Mouse (Mus musculus): ENCODE data around the gene Taf5l. TPM values are rescaled to one million over a fixed set of nuclear protein-coding genes. Genes with fewer than 3 reads are reported as not detected.
A peak's percentile ranks its signal among the peaks of the same experiment; 100 is the strongest.
"Not testable (repeated sequence)": the region's sequence is repeated elsewhere in the genome, so short reads cannot be mapped to it uniquely, and the experiment has no call there.

Taf5l gene
- polyA plus RNA-seq, 1 experiment from 2014 or later, result 62.5 TPM

GRCm38 (mm10) chr8:123961371-123961770, 59.8 kb downstream of the Taf5l start:
- Histone ChIP-seq H3K4me3 (ENCODE audit: low read depth, low read length) (no peak overlapping the region), H3K36me3 (ENCODE audit: control insufficient read depth, insufficient read depth, low read length) (peaks cover 46% of the 10 kb centered on the region), H3K4me1 (replicated peaks; ENCODE audit: control insufficient read depth, insufficient read depth, low read length) (no peaks in the 10 kb centered on the region; the same call in 1 of the 2 replicates), H3K9me3 (ENCODE audit: control insufficient read depth, low read length) (no peaks in the 10 kb centered on the region), H3K27ac (ENCODE audit: low read depth, low read length) (no peak overlapping the region), H3K9ac (ENCODE audit: low read depth, low read length) (no peak overlapping the region), H3K4me2 (no peak overlapping the region), H3K27me3 (replicated peaks; ENCODE audit: control insufficient read depth, insufficient read depth, low read length) (no peaks in the 10 kb centered on the region)
- ATAC-seq (replicated peaks; ENCODE audit: low FRiP score), result no peak
- no peak for DNase-seq (ENCODE audit: low spot score)
- 69% methylated on average over 1 of the region's 1 CpGs for WGBS

- not testable (repeated sequence) for H3K9me3 ChIP-seq (ENCODE audit: control insufficient read depth, low read length); H3K9ac ChIP-seq (ENCODE audit: low read depth, low read length); ATAC-seq (replicated peaks; ENCODE audit: low FRiP score); H3K27ac ChIP-seq (ENCODE audit: low read depth, low read length); H3K4me1 ChIP-seq (replicated peaks; ENCODE audit: control insufficient read depth, insufficient read depth, low read length); H3K4me3 ChIP-seq (ENCODE audit: low read depth, low read length); H3K4me2 ChIP-seq; DNase-seq (ENCODE audit: low spot score); H3K27me3 ChIP-seq (replicated peaks; ENCODE audit: control insufficient read depth, insufficient read depth, low read length)
- WGBS, result 92% methylated on average over 5 of the region's 5 CpGs
- H3K36me3 ChIP-seq (ENCODE audit: control insufficient read depth, insufficient read depth, low read length), result peaks cover 49% of the 10 kb centered on the region
These were observed 60.6 kb downstream of the Taf5l start for GRCm38 (mm10) chr8:123960556-123960955.

- WGBS, result 93% methylated on average over 9 of the region's 9 CpGs
- H3K27ac ChIP-seq (ENCODE audit: low read depth, low read length), result no peak overlapping the region
These were observed 61.1 kb downstream of the Taf5l start for GRCm38 (mm10) chr8:123960056-123960455.

GRCm38 (mm10) chr8:123959473-123959872, 61.7 kb downstream of the Taf5l start:
- Histone ChIP-seq H3K9ac (ENCODE audit: low read depth, low read length) (no peak overlapping the region), H3K27me3 (replicated peaks; ENCODE audit: control insufficient read depth, insufficient read depth, low read length) (no peaks in the 10 kb centered on the region), H3K4me1 (replicated peaks; ENCODE audit: control insufficient read depth, insufficient read depth, low read length) (no peaks in the 10 kb centered on the region; the same call in 1 of the 2 replicates)

More at GRCm38 (mm10) chr8:123960056-123960455, 61.1 kb downstream of the Taf5l start:
- Histone ChIP-seq H3K9ac (ENCODE audit: low read depth, low read length) (no peak overlapping the region), H3K4me3 (ENCODE audit: low read depth, low read length) (no peak overlapping the region), H3K9me3 (ENCODE audit: control insufficient read depth, low read length) (no peaks in the 10 kb centered on the region), H3K4me1 (replicated peaks; ENCODE audit: control insufficient read depth, insufficient read depth, low read length) (no peaks in the 10 kb centered on the region; the same call in 1 of the 2 replicates), H3K36me3 (ENCODE audit: control insufficient read depth, insufficient read depth, low read length) (peaks cover 51% of the 10 kb centered on the region), H3K27me3 (replicated peaks; ENCODE audit: control insufficient read depth, insufficient read depth, low read length) (no peaks in the 10 kb centered on the region), H3K4me2 (no peak overlapping the region)
- no peak for ATAC-seq (replicated peaks; ENCODE audit: low FRiP score)
- no peak for DNase-seq (ENCODE audit: low spot score)

GRCm38 (mm10) chr8:123958130-123958529, 63.1 kb downstream of the Taf5l start:
- no peak overlapping the region for H3K9ac ChIP-seq (ENCODE audit: low read depth, low read length)
- no peaks in the 10 kb centered on the region for H3K9me3 ChIP-seq (ENCODE audit: control insufficient read depth, low read length)
- H3K36me3 ChIP-seq (ENCODE audit: control insufficient read depth, insufficient read depth, low read length), result peaks cover 57% of the 10 kb centered on the region
- WGBS, result 85% methylated on average over 17 of the region's 17 CpGs
- no peaks in the 10 kb centered on the region for H3K27me3 ChIP-seq (replicated peaks; ENCODE audit: control insufficient read depth, insufficient read depth, low read length)
- H3K4me2 ChIP-seq, result no peak overlapping the region
- DNase-seq (ENCODE audit: low spot score) (no peak), ATAC-seq (replicated peaks; ENCODE audit: low FRiP score) (no peak)
- H3K4me3 ChIP-seq (ENCODE audit: low read depth, low read length), result no peak overlapping the region
- H3K4me1 ChIP-seq (replicated peaks; ENCODE audit: control insufficient read depth, insufficient read depth, low read length), result no peaks in the 10 kb centered on the region; the same call in 1 of the 2 replicates
- H3K27ac ChIP-seq (ENCODE audit: low read depth, low read length), result no peak overlapping the region

More at GRCm38 (mm10) chr8:123959473-123959872, 61.7 kb downstream of the Taf5l start:
- no peak for ATAC-seq (replicated peaks; ENCODE audit: low FRiP score)
- Histone ChIP-seq H3K4me3 (ENCODE audit: low read depth, low read length) (no peak overlapping the region), H3K4me2 (no peak overlapping the region), H3K9me3 (ENCODE audit: control insufficient read depth, low read length) (no peaks in the 10 kb centered on the region), H3K27ac (ENCODE audit: low read depth, low read length) (no peak overlapping the region), H3K36me3 (ENCODE audit: control insufficient read depth, insufficient read depth, low read length) (peaks cover 51% of the 10 kb centered on the region)
- no peak for DNase-seq (ENCODE audit: low spot score)
- WGBS, result 89% methylated on average over 6 of the region's 6 CpGs

- H3K9me3 ChIP-seq (ENCODE audit: control insufficient read depth, low read length), result no peaks in the 10 kb centered on the region
- no peak overlapping the region for H3K4me2 ChIP-seq
- WGBS, result 93% methylated on average over 8 of the region's 8 CpGs
- peaks cover 3% of the 10 kb centered on the region; the same call in 1 of the 2 replicates for H3K4me1 ChIP-seq (replicated peaks; ENCODE audit: control insufficient read depth, insufficient read depth, low read length)
- DNase-seq (ENCODE audit: low spot score) (no peak), ATAC-seq (replicated peaks; ENCODE audit: low FRiP score) (no peak)
- no peaks in the 10 kb centered on the region for H3K27me3 ChIP-seq (replicated peaks; ENCODE audit: control insufficient read depth, insufficient read depth, low read length)
- peaks cover 37% of the 10 kb centered on the region for H3K36me3 ChIP-seq (ENCODE audit: control insufficient read depth, insufficient read depth, low read length)
- H3K27ac ChIP-seq (ENCODE audit: low read depth, low read length), result no peak overlapping the region
- no peak overlapping the region for H3K4me3 ChIP-seq (ENCODE audit: low read depth, low read length)
- no peak overlapping the region for H3K9ac ChIP-seq (ENCODE audit: low read depth, low read length)
These were observed 67.0 kb downstream of the Taf5l start for GRCm38 (mm10) chr8:123954246-123954645.

GRCm38 (mm10) chr8:123953686-123954085, 67.5 kb downstream of the Taf5l start:
- H3K9ac ChIP-seq (ENCODE audit: low read depth, low read length), result no peak overlapping the region
- H3K27me3 ChIP-seq (replicated peaks; ENCODE audit: control insufficient read depth, insufficient read depth, low read length), result no peaks in the 10 kb centered on the region
- H3K4me1 ChIP-seq (replicated peaks; ENCODE audit: control insufficient read depth, insufficient read depth, low read length), result peaks cover 3% of the 10 kb centered on the region; the same call in 1 of the 2 replicates
- no peak overlapping the region for H3K4me3 ChIP-seq (ENCODE audit: low read depth, low read length)
- WGBS, result 87% methylated on average over 8 of the region's 8 CpGs
- no peak for DNase-seq (ENCODE audit: low spot score)
- no peak overlapping the region for H3K4me2 ChIP-seq
- no peak for ATAC-seq (replicated peaks; ENCODE audit: low FRiP score)
- peaks cover 37% of the 10 kb centered on the region for H3K36me3 ChIP-seq (ENCODE audit: control insufficient read depth, insufficient read depth, low read length)
- H3K9me3 ChIP-seq (ENCODE audit: control insufficient read depth, low read length), result no peaks in the 10 kb centered on the region
- H3K27ac ChIP-seq (ENCODE audit: low read depth, low read length), result no peak overlapping the region

GRCm38 (mm10) chr8:123950077-123950802, 71.0 kb downstream of the Taf5l start:
- H3K36me3 ChIP-seq (ENCODE audit: control insufficient read depth, insufficient read depth, low read length), result peaks cover 28% of the 10 kb centered on the region
- WGBS, result 34% methylated on average over 10 of the region's 10 CpGs
- ATAC-seq (replicated peaks; ENCODE audit: low FRiP score), result peak; percentile 38

GRCm38 (mm10) chr8:123949686-123949986, 71.6 kb downstream of the Taf5l start:
- peaks cover 29% of the 10 kb centered on the region for H3K36me3 ChIP-seq (ENCODE audit: control insufficient read depth, insufficient read depth, low read length)

More at GRCm38 (mm10) chr8:123950077-123950802, 71.0 kb downstream of the Taf5l start:
- Histone ChIP-seq H3K9me3 (ENCODE audit: control insufficient read depth, low read length) (no peaks in the 10 kb centered on the region), H3K4me2 (peak overlapping the region; percentile 74), H3K27me3 (replicated peaks; ENCODE audit: control insufficient read depth, insufficient read depth, low read length) (no peaks in the 10 kb centered on the region), H3K9ac (ENCODE audit: low read depth, low read length) (peak overlapping the region; percentile 75), H3K27ac (ENCODE audit: low read depth, low read length) (peak overlapping the region; percentile 78), H3K4me3 (ENCODE audit: low read depth, low read length) (peak overlapping the region; percentile 83), H3K4me1 (replicated peaks; ENCODE audit: control insufficient read depth, insufficient read depth, low read length) (peaks cover 8% of the 10 kb centered on the region)
- DNase-seq (ENCODE audit: low spot score), result peak; percentile 53

More at GRCm38 (mm10) chr8:123949686-123949986, 71.6 kb downstream of the Taf5l start:
- Histone ChIP-seq H3K4me3 (ENCODE audit: low read depth, low read length) (peak overlapping the region; percentile 83), H3K27ac (ENCODE audit: low read depth, low read length) (peak overlapping the region; percentile 78), H3K9me3 (ENCODE audit: control insufficient read depth, low read length) (no peaks in the 10 kb centered on the region), H3K27me3 (replicated peaks; ENCODE audit: control insufficient read depth, insufficient read depth, low read length) (no peaks in the 10 kb centered on the region), H3K9ac (ENCODE audit: low read depth, low read length) (peak overlapping the region; percentile 75), H3K4me1 (replicated peaks; ENCODE audit: control insufficient read depth, insufficient read depth, low read length) (peaks cover 8% of the 10 kb centered on the region), H3K4me2 (peak overlapping the region; percentile 74)
- ATAC-seq (replicated peaks; ENCODE audit: low FRiP score), result peak; percentile 33
- no peak for DNase-seq (ENCODE audit: low spot score)
- 1% methylated on average over 10 of the region's 10 CpGs for WGBS
